Mouse (Mus musculus): ENCODE results near the gene Chst15.

Chst15 gene

GRCm38 (mm10) chr7:132226379-132227074 lies 90.5 kb downstream of the Chst15 start:
- peak in 1 of 2 experiments; percentile 94 for DNase-seq (ENCODE audit: low spot score in 2 of 2)

- DNase-seq (ENCODE audit: low spot score in 2 of 2), result no peak
Measured at GRCm38 (mm10) chr7:132223452-132224141, 93.4 kb downstream of the Chst15 start.

GRCm38 (mm10) chr7:132214031-132214430 lies 103.0 kb downstream of the Chst15 start:
- DNase-seq (ENCODE audit: low spot score in 2 of 2), result no peak

- DNase-seq (ENCODE audit: low spot score in 2 of 2), result peak in 1 of 2 experiments; percentile 79
Measured at GRCm38 (mm10) chr7:132213460-132213859, 103.6 kb downstream of the Chst15 start.

- peak in 1 of 2 experiments; percentile 38 for DNase-seq (ENCODE audit: low spot score in 2 of 2)
Measured at GRCm38 (mm10) chr7:132211920-132212701, 104.9 kb downstream of the Chst15 start.

- no peak for DNase-seq (ENCODE audit: low spot score in 2 of 2)
Measured at GRCm38 (mm10) chr7:132210616-132211015, 106.4 kb downstream of the Chst15 start.

- peak; percentile 50 to 73 for DNase-seq (ENCODE audit: low spot score in 2 of 2)
Measured at GRCm38 (mm10) chr7:132208946-132209651, 107.9 kb downstream of the Chst15 start.

GRCm38 (mm10) chr7:132204073-132204612 lies 112.9 kb downstream of the Chst15 start:
- no peak for DNase-seq (ENCODE audit: low spot score in 2 of 2)

- no peak for DNase-seq (ENCODE audit: low spot score in 2 of 2)
Measured at GRCm38 (mm10) chr7:132199686-132200085, 117.3 kb downstream of the Chst15 start.

GRCm38 (mm10) chr7:132198806-132199205 lies 118.2 kb downstream of the Chst15 start:
- no peak for DNase-seq (ENCODE audit: low spot score in 2 of 2)

GRCm38 (mm10) chr7:132197817-132198475 lies 119.1 kb downstream of the Chst15 start:
- no peak for DNase-seq (ENCODE audit: low spot score in 2 of 2)

- DNase-seq (ENCODE audit: low spot score in 2 of 2), result no peak
Measured at GRCm38 (mm10) chr7:132196581-132196980, 120.4 kb downstream of the Chst15 start.

GRCm38 (mm10) chr7:132193606-132194005 lies 123.4 kb downstream of the Chst15 start:
- DNase-seq (ENCODE audit: low spot score in 2 of 2), result no peak

- no peak for DNase-seq (ENCODE audit: low spot score in 2 of 2)
Measured at GRCm38 (mm10) chr7:132187456-132187855, 129.6 kb downstream of the Chst15 start.

Measured in left cerebral cortex, adult 9 months (tissue).